ENCODE assay signal across 13 mouse cellular contexts in genomic region chr6:49586553-49586952, GRCm38 (mm10).
"Had no signal": no experiment of that assay in that cellular context is flagged by ENCODE, and none has a peak within 500 bp of the region (broad histone marks: within the 10 kb centered on the region; RNA-seq: fewer than 3 reads in every experiment).

No protein-coding gene starts in this region.

- DNase-seq: kidney, postnatal 10 days; kidney, postnatal 4 days; left cerebral cortex, postnatal 4 days; lung, adult 18-20 months; right cerebral cortex, postnatal 4 days; spleen, adult 18-20 months; thymus, adult 18-20 months; thymus, postnatal 25 days had no signal

- H3K27ac ChIP-seq: layer of hippocampus, adult 2 months; limb, embryonic 13.5 days; liver, embryonic 14.5 days; midbrain, embryonic 13.5 days; neural tube, embryonic 12.5 days had no signal

- H3K4me1 ChIP-seq: limb, embryonic 13.5 days; neural tube, embryonic 12.5 days had no signal

- H3K4me3 ChIP-seq: layer of hippocampus, adult 2 months; limb, embryonic 13.5 days; midbrain, embryonic 13.5 days; neural tube, embryonic 12.5 days had no signal

- ATAC-seq: midbrain, embryonic 13.5 days had no signal
